Mouse (Mus musculus): ENCODE results near the gene Rora. TPM values are rescaled to one million over a fixed set of nuclear protein-coding genes. Genes with fewer than 3 reads are reported as not detected.
"Not testable (repeated sequence)": the region's sequence is repeated elsewhere in the genome, so short reads cannot be mapped to it uniquely, and the experiment has no call there.

The Rora gene
- polyA plus RNA-seq, 1 experiment from 2014 or later: 11.1 TPM

DNA sequence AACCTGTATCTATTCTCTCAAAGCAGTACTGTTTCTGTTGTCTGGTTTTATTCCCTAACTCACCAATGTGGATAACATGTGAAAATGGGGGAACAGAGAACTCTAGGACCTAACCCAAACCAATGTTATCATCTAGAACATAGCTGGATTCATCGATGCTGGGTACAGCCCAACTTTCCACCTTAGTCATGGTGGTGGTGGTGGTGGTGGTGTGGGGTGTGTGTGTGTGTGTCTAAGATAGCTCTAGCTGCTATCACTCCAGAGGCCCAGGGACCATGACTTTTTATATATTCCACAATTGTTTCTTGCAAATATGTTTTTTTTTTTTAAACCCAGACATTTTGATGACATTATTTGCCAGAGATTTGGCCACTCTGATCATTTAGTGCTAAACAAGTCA lies 433.7 kb downstream of the Rora start:
- no peak for ATAC-seq (ENCODE audit: low read depth)
- no peaks in the 10 kb centered on the region for H3K36me3 ChIP-seq
- H3K27me3 ChIP-seq: peaks cover 61% of the 10 kb centered on the region
- H3K9ac ChIP-seq: no peak overlapping the region
- peaks cover 39% of the 10 kb centered on the region for H3K4me1 ChIP-seq (replicated peaks)
- no peak overlapping the region for H3K4me3 ChIP-seq
- H3K27ac ChIP-seq (replicated peaks): no peak overlapping the region
- WGBS: 100% methylated on average over 1 of the region's 1 CpGs
- no peak overlapping the region for H3K4me2 ChIP-seq
- no peaks in the 10 kb centered on the region for H3K9me3 ChIP-seq

DNA sequence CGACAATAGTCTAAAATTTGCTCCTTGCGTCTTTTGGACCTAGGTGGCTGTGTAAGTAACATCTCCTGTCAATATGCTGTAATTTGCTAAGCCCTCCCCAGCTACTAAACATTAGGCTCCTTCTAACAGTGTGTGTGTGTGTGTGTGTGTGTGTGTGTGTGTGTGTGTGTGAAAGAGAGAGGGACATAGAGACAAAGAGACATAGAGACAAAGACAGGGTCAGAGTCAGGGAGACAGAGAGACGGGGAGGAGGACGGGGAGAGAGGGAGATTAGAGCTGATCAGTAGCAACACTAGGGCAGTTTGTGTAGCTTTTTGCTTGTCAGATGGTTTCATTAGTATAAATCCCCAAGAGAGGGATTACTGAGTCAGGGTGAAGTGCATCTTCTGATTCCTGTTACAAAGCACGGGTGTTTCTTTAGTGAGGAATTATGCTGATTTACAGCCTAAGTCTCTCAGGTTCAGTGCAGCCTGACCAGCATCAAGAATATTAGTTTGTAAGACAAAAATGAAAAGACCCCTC lies 437.2 kb downstream of the Rora start:
- Histone ChIP-seq H3K4me3 (no peak overlapping the region), H3K27ac (replicated peaks) (no peak overlapping the region), H3K36me3 (no peaks in the 10 kb centered on the region), H3K9me3 (no peaks in the 10 kb centered on the region), H3K4me2 (no peak overlapping the region), H3K27me3 (peaks cover 51% of the 10 kb centered on the region), H3K9ac (no peak overlapping the region), H3K4me1 (replicated peaks) (peaks cover 18% of the 10 kb centered on the region; the same call in 1 of the 2 replicates)
- no peak for ATAC-seq (ENCODE audit: low read depth)
- 49% methylated on average over 5 of the region's 5 CpGs for WGBS

DNA sequence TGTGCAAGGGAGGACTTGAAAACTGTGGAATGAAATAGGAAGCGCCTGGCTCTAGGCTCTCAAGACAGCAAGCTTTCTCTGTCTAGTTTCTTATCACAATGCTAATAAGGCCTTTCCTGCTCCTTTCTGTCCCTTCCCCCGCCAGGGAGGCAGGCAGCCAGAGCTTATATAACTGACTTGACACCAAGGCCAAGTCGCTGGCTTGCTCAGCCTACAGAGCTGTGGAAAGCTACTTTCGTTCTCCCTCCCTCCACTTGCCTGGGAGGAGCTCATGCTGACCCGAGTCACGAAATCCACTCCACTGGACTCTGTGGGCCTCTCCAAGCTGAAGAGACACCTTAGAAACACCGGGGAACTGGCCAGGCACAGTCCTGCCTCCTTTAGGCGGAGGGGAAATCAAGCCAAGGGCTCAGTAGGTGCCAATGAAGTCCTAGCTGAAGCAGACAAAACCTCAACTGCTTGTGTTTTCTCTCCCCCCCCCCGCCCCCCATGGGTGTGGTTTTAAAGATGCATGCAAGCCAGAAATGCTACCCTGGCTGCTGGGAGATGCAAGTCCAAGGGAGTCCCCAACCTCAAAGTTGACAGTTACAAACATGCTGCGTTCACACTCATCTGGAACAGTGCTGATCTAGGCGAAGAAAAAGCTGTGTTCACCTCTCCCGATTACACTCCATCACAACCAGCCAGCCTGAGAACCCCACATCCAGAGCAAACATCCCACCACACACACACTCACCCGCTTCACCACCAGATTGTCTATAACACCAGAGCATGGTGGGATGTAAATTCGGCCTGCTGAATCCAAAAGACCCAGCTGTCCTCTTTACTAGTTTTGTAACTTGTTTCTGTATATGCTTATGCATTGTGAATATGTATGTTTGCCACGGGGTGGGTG lies 438.8 kb downstream of the Rora start:
- no peak overlapping the region for H3K4me3 ChIP-seq
- H3K9me3 ChIP-seq: no peaks in the 10 kb centered on the region
- H3K36me3 ChIP-seq: no peaks in the 10 kb centered on the region
- H3K4me2 ChIP-seq: no peak overlapping the region
- no peak; the same call in 1 of the 2 replicates for ATAC-seq (ENCODE audit: low read depth)
- H3K27me3 ChIP-seq: peaks cover 35% of the 10 kb centered on the region
- 69% methylated on average over 15 of the region's 15 CpGs for WGBS
- no peak overlapping the region for H3K27ac ChIP-seq (replicated peaks)
- H3K9ac ChIP-seq: no peak overlapping the region
- H3K4me1 ChIP-seq (replicated peaks): peaks cover 18% of the 10 kb centered on the region; the same call in 1 of the 2 replicates

GRCm38 (mm10) chr9:69100153-69100756 lies 446.7 kb downstream of the Rora start:
- not testable (repeated sequence) for H3K27ac ChIP-seq (replicated peaks); ATAC-seq (ENCODE audit: low read depth); H3K4me3 ChIP-seq; H3K4me2 ChIP-seq; H3K4me1 ChIP-seq (replicated peaks); H3K27me3 ChIP-seq; H3K9ac ChIP-seq; H3K9me3 ChIP-seq; H3K36me3 ChIP-seq
- WGBS: 91% methylated on average over 5 of the region's 5 CpGs

DNA sequence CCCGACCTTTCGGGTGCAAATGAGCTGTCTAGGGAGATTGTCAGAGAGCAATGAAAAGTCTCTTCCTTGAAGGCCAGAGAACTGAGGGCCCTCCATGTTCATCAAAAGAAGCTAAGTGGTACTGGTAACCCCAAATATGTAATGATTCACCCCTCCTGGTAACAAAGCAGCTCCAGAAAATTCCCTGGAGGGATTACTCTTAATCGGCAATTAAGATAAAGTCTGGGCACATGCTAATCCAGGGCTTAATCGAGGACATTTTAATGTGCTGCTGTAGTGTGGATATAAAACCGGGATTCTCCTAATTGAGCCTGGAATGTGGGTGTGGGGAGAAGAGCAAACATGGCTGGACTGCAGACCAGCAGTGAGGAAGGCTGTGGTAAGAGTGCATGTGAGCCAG lies 450.7 kb downstream of the Rora start:
- ATAC-seq (ENCODE audit: low read depth): no peak
- Histone ChIP-seq H3K9me3 (no peaks in the 10 kb centered on the region), H3K27ac (replicated peaks) (no peak overlapping the region), H3K27me3 (no peaks in the 10 kb centered on the region; the same call in 1 of the 2 replicates), H3K36me3 (no peaks in the 10 kb centered on the region), H3K4me1 (replicated peaks) (no peaks in the 10 kb centered on the region; the same call in 1 of the 2 replicates), H3K4me2 (no peak overlapping the region), H3K4me3 (no peak overlapping the region), H3K9ac (no peak overlapping the region)
- 60% methylated on average over 5 of the region's 5 CpGs for WGBS

DNA sequence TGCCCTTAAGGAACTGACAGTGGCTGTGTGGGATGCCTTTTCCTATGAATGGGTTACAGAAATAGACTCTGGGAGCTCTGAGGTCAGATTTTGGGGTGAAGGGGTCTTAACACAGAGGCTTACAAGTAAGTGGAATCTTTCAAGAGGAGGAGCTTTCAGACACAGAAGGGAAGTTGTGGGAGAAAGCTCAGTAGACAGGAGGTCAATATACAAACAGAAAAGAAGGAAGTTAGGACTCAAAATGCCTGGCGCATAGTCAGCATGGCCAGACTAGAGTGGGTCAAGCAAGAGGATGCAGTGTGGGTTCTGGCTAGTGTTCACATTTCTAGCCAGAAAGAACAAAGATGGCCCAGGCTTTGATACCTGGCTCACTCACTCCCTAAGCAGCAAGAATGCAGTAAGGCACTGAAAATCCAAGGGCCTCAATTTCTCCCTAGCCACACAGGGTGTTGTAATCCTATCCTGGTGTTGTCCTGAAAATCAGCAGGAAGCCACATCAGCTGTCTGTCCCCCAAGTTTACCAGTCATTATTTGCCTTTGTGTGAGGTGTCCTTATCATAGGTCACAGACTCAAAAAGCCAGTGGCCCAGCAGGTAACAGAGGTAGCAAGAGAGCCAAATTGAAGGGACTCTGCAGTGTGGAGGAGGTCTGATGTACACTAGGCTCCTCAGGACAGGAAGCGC lies 456.2 kb downstream of the Rora start:
- Histone ChIP-seq H3K4me3 (no peak overlapping the region), H3K36me3 (no peaks in the 10 kb centered on the region), H3K4me2 (no peak overlapping the region), H3K27me3 (peaks cover 3% of the 10 kb centered on the region), H3K9me3 (no peaks in the 10 kb centered on the region), H3K9ac (no peak overlapping the region), H3K27ac (replicated peaks) (no peak overlapping the region), H3K4me1 (replicated peaks) (no peaks in the 10 kb centered on the region; the same call in 1 of the 2 replicates)
- WGBS: 98% methylated on average over 2 of the region's 2 CpGs
- no peak for ATAC-seq (ENCODE audit: low read depth)

DNA sequence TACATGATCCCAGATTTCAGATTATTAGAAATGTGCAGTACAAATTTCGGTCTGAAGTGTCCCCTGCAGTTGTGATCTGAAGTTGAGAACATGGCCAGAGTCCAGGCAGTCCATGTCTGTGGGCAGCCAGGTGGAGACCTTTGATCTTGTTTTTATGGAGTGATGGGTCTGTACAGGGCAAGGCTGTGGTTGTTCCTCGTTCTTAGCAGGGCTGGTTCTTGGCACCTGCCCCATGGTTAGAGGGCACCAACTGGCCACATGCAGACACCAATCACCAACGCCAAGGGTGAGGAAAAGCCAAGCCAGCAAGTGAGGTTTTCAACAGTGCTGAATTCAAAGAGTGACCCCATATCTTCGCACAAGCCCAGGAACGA lies 456.7 kb downstream of the Rora start:
- Histone ChIP-seq H3K4me1 (replicated peaks) (no peaks in the 10 kb centered on the region; the same call in 1 of the 2 replicates), H3K27me3 (peaks cover 3% of the 10 kb centered on the region), H3K4me3 (no peak overlapping the region), H3K9ac (no peak overlapping the region), H3K27ac (replicated peaks) (no peak overlapping the region), H3K9me3 (no peaks in the 10 kb centered on the region), H3K4me2 (no peak overlapping the region), H3K36me3 (no peaks in the 10 kb centered on the region)
- no peak for ATAC-seq (ENCODE audit: low read depth)
- 78% methylated on average over 5 of the region's 5 CpGs for WGBS

DNA sequence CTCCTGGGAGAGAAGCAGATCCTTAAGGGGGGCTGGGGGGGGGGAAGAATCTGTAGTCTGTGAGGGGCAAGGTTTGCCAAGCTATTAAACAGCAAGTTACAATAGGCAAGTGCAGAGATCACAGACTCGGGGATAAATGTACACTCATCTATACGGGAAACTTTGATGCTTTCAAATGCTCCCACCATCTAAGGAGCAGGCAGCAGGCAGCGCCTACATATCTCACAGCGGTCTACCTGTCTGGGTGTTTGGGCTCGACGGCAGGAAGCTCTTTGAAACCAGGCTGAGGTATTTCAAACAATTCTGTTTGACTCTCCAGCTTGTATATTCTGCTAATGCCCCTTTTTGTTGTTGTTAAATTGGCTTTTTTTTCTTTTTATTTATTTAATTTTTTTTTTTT lies 457.1 kb downstream of the Rora start:
- 76% methylated on average over 6 of the region's 6 CpGs for WGBS
- ATAC-seq (ENCODE audit: low read depth): no peak
- Histone ChIP-seq H3K4me1 (replicated peaks) (no peaks in the 10 kb centered on the region; the same call in 1 of the 2 replicates), H3K9ac (no peak overlapping the region), H3K4me3 (no peak overlapping the region), H3K36me3 (no peaks in the 10 kb centered on the region), H3K27me3 (peaks cover 3% of the 10 kb centered on the region), H3K27ac (replicated peaks) (no peak overlapping the region), H3K4me2 (no peak overlapping the region), H3K9me3 (no peaks in the 10 kb centered on the region)

GRCm38 (mm10) chr9:69111539-69111938 lies 458.0 kb downstream of the Rora start:
- peaks cover 3% of the 10 kb centered on the region for H3K27me3 ChIP-seq
- no peak overlapping the region for H3K4me3 ChIP-seq
- no peaks in the 10 kb centered on the region; the same call in 1 of the 2 replicates for H3K4me1 ChIP-seq (replicated peaks)
- H3K4me2 ChIP-seq: no peak overlapping the region
- H3K9ac ChIP-seq: no peak overlapping the region
- no peak for ATAC-seq (ENCODE audit: low read depth)
- 71% methylated on average over 6 of the region's 6 CpGs for WGBS
- H3K27ac ChIP-seq (replicated peaks): no peak overlapping the region
- H3K9me3 ChIP-seq: no peaks in the 10 kb centered on the region
- no peaks in the 10 kb centered on the region for H3K36me3 ChIP-seq

GRCm38 (mm10) chr9:69114429-69114984 lies 460.9 kb downstream of the Rora start:
- peaks cover 3% of the 10 kb centered on the region; the same call in 1 of the 2 replicates for H3K27me3 ChIP-seq
- H3K27ac ChIP-seq (replicated peaks): no peak overlapping the region
- H3K4me1 ChIP-seq (replicated peaks): no peaks in the 10 kb centered on the region; the same call in 1 of the 2 replicates
- H3K9me3 ChIP-seq: no peaks in the 10 kb centered on the region
- H3K4me2 ChIP-seq: no peak overlapping the region
- H3K9ac ChIP-seq: no peak overlapping the region
- no peak for ATAC-seq (ENCODE audit: low read depth)
- H3K36me3 ChIP-seq: no peaks in the 10 kb centered on the region
- no peak overlapping the region for H3K4me3 ChIP-seq
- WGBS: 34% methylated on average over 9 of the region's 9 CpGs

- Histone ChIP-seq H3K4me1 (replicated peaks) (peaks cover 11% of the 10 kb centered on the region), H3K4me2 (no peak overlapping the region), H3K27me3 (no peaks in the 10 kb centered on the region), H3K36me3 (no peaks in the 10 kb centered on the region), H3K4me3 (no peak overlapping the region), H3K9me3 (no peaks in the 10 kb centered on the region), H3K27ac (replicated peaks) (no peak overlapping the region), H3K9ac (no peak overlapping the region)
- WGBS: 83% methylated on average over 2 of the region's 2 CpGs
- no peak for ATAC-seq (ENCODE audit: low read depth)
These were observed 463.2 kb downstream of the Rora start for GRCm38 (mm10) chr9:69116740-69117139.
